Mouse (Mus musculus): ENCODE data around the gene Ssxb1. TPM values are rescaled to one million over a fixed set of nuclear protein-coding genes. Genes with fewer than 3 reads are reported as not detected.
"Not testable (repeated sequence)": the region's sequence is repeated elsewhere in the genome, so short reads cannot be mapped to it uniquely, and the experiment has no call there.

The Ssxb1 gene
- total RNA-seq (2022): not detected

- not testable (repeated sequence) for DNase-seq (ENCODE audit: low spot score in 2 of 2)
These were observed at the start of gene Ssxb1 for GRCm38 (mm10) chrX:8413005-8413404. TSS of gene Ssxb1 (plus strand) at chrX:8413305.

- not testable (repeated sequence) for DNase-seq (ENCODE audit: low spot score in 2 of 2)
These were observed 46.4 kb upstream of the Ssxb1 start, which contains the start of gene Ssxb9 for GRCm38 (mm10) chrX:8366678-8367077. TSS of gene Ssxb9 (plus strand) at chrX:8366978.

- not testable (repeated sequence) for DNase-seq (ENCODE audit: low spot score in 2 of 2)
These were observed 48.5 kb downstream of the Ssxb1 start, which contains the start of gene Ssxb2 for GRCm38 (mm10) chrX:8461626-8462025. TSS of gene Ssxb2 (minus strand) at chrX:8461726.

Other genes with a start within 250 kb of the Ssxb1 start
- 10 to 100 TPM; 12.4 to 13.5 (median 12.6) TPM for gene Tbc1d25, start 237.1 kb upstream of the Ssxb1 start, total RNA-seq (2022)
- 10 to 100 TPM; 27.5 to 38.5 (median 33.2) TPM for gene Ebp, start 219.8 kb upstream of the Ssxb1 start, total RNA-seq (2022)
- gene Porcn, start 206.8 kb upstream of the Ssxb1 start, total RNA-seq (2022): 100 to 1,000 TPM in 1 of 4 experiments, 10 to 100 TPM in 3; 89.7 to 110 (median 95.1) TPM
- 10 to 100 TPM; 22.0 to 31.7 (median 26.1) TPM for gene Ftsj1, start 160.9 kb upstream of the Ssxb1 start, total RNA-seq (2022)
- 1 to 10 TPM; 2.1 to 4.0 (median 3.6) TPM for gene Slc38a5, start 142.2 kb upstream of the Ssxb1 start, total RNA-seq (2022)
- gene Ssxb10, start 85.9 kb upstream of the Ssxb1 start, total RNA-seq (2022): not detected
- not detected for gene Ssxb9, start 46.3 kb upstream of the Ssxb1 start, total RNA-seq (2022)
- not detected for gene Ssxb2, start 48.4 kb downstream of the Ssxb1 start, total RNA-seq (2022)
- gene Gm14459, start 111.6 kb downstream of the Ssxb1 start, total RNA-seq (2022): not detected
- not detected for gene Ssxb6, start 134.9 kb downstream of the Ssxb1 start, total RNA-seq (2022)
- gene Ssxb3, start 178.5 kb downstream of the Ssxb1 start, total RNA-seq (2022): not detected